Mouse (Mus musculus) lung, postnatal 36 days (tissue): ENCODE measurements around the gene Gdf1.

Experiments
- DNase-seq: peaks from one replicate; pipeline ENCODE4 v3.0.0; 2022; ENCODE audit warnings: mixed read lengths

Gene Gdf1

DNA sequence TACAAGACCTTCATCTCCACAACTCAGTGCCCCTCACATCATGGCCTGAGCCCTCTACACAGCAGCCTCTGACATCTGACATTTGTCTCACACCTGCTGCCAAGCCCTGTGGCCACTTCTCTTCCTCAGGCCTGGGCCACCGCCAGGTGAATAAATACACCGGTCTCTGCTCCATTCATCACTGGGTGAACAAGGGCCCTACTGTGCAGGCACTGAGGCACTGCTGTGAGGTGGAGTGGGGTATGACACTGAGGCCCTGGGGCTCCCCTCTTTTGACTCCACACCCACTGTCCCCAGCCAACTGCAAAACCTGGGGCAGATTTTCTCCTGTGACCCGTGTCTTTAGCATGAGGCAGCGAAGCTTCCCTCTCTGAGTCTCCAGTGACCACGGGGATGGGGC, 37.0 kb downstream of the Gdf1 start:
- DNase-seq, result no peak

DNA sequence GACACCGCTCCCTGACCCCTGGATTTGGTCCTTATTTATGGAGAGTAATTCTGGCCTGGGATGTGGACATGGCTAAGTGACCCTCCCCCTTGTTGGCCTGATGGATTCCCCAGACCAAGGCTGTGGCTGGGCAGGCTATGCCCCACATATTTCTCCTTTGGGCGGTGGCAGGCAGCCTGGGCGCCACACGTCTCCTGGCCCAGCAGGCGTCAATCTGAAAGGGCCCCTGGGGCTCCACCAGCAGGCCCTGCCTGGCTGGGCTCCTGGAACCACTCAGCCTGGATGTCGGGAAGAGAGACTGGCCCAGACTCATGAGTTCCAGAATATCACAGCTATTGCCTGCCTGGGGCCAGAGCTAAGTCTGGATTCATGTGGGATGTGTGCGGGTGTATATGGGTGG, 40.9 kb downstream of the Gdf1 start:
- DNase-seq, result no peak

DNA sequence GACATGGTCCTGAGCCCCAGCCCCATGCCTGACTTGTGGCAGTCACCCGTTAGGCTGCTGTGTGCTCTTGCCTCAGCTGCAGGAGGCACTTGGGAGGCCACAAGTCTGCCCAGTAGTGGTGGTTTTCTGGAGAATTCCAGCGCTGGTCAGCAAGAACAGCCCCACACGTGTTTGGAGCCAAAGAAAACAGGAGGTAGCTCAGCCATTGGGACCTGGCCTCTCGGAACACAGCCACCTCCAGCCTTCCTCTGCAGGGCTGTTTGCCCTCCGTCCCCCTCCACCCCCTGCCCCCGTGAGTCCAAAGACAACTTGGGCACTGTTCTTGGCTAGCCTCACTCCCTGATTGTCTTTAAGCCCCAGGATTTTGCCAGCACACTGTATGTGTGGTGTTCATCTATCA, 42.3 kb downstream of the Gdf1 start:
- DNase-seq, result no peak

DNA sequence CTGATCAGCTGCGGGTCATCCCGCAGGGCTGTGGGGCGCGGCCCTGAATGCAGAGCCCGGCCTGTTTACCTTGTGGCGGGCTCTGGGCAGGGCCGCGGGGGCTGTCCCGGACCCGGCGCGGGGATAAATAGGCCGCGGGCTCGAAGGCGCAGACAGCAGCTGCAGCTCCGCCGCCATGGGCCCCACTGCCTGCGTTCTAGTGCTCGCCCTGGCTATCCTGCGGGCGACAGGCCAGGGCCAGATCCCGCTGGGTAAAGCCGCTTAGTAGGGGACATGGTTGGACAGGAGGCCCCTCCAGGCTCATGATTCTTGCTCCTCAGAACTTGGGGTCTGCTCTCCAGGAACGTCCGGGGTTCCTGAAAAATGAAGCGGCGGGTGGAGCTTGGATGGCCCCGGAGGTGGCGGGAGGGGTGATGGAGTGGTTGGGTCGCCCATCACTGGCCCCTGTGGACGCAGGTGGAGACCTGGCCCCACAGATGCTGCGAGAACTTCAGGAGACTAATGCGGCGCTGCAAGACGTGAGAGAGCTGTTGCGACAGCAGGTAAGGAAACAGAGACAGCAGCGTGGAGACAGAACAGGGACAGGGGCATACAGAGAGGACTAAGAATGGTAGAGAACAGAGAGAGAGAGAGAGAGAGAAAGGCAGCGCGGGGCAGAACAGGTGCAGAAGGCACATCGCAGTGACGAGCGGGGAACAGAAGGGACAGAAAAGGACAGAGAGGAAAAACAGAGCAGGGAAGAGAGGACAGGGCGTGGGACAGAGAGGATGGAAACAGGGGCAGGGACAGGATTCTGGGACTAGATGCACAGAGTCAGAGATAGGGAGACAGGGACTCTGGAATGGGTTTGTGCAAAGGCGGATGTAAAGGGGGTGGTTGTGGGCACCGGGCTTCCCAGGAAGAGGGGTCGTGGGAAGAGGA, 44.0 kb downstream of the Gdf1 start, which contains the start of gene Comp:
Comp (plus strand) TSS at position 162 of the 921 bp plus-strand sequence.
- DNase-seq, result no peak

DNA sequence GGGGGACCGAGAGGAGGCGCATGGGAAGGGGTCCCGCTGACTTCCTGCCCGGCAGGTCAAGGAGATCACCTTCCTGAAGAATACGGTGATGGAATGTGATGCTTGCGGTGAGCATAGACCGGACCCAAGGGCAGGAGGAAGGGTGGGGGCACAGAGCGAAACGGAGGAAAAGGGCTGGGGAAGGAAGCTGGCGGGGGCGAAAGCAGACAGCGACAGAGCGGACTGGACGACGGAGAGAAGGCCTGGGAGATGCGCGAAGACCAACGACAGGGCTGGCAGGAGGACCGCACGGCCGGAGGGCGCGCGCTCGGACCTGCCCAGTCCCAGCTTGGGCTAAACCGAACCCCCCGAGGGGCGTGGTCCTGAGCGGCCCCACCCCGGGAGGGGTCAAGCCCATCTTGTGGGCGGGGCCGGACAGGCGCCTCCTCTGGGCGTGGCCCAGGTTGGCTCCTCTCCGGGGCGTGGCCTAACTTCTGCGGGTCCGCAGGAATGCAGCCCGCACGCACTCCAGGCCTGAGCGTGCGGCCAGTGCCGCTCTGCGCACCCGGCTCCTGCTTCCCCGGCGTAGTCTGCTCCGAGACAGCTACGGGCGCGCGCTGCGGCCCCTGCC, 44.8 kb downstream of the Gdf1 start:
- DNase-seq, result peak; percentile 88

DNA sequence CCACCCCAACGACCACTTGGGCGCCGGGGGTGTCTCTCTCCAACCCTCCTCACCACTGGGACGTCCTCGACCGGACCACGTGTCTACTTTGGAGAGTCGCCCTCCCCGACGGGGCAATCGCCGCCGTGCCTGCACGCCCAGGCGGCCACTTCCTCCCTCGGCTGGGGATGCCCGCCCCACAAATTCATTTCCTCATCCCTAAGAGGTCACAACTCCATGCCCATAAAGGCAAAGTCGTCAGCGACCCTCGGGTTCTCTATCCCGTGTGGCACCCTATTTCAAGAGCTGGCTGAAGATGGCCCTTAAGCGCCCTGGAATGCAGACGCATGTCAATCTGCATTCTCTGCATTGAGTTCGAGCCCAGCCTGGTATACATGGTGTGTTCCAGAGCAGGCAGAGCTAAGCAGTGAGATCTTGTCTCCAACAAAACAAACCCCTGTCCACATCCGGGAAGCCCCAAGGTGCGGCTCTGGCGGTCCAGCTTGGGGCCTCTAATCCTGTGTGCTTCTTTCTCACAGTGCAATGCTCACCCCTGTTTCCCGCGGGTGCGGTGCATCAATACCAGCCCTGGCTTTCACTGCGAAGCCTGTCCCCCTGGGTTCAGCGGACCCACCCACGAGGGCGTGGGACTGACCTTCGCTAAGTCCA, 45.7 kb downstream of the Gdf1 start:
- DNase-seq, result peak; percentile 29

DNA sequence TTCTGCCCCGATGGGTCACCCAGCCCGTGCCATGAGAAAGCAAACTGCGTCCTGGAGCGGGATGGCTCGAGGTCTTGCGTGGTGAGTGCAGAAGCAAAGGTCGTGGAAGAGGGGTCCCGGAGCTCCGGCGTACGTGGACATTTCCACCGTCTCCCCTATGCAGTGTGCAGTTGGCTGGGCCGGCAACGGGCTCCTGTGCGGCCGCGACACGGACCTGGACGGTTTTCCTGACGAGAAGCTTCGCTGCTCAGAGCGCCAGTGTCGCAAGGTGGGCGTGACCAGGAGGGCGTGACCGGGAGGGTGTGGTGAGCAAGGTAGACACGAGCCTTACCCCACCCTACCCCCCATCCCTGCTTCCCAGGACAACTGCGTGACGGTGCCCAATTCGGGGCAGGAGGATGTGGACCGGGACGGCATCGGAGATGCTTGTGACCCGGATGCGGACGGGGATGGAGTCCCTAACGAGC, 46.7 kb downstream of the Gdf1 start:
- peak; percentile 42 for DNase-seq

DNA sequence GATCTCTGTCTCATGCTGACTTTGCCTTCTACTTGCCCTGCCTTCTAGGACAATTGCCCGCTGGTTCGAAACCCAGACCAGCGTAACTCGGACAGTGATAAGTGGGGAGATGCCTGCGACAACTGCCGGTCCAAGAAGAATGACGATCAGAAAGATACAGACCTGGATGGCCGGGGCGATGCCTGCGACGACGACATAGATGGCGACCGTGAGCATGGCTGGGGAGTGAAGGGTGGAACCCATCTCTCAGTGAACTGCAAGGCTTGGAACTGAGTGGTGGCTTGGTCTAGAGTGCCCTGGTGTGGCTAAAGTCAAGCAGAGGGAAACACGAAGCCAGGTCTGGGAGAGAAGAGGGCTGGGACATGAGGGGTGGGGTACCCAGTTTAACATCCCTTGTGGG, 47.4 kb downstream of the Gdf1 start:
- DNase-seq, result no peak

DNA sequence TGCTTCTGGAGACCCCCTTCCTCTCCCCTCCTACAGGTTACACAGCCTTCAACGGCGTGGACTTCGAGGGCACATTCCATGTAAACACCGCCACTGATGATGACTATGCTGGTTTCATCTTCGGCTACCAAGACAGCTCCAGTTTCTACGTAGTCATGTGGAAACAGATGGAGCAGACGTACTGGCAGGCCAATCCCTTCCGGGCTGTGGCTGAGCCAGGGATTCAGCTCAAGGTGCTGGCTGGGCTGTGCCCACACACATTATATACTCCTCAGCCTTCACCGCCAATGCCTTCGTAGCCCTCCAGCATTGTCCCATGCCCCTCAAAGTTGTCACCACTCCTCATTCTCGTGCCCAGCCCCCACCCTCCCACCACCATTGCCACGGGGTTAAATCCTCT, 50.5 kb downstream of the Gdf1 start:
- DNase-seq, result no peak
